ENCODE assay signal across 10 mouse cellular contexts in the genomic region with DNA sequence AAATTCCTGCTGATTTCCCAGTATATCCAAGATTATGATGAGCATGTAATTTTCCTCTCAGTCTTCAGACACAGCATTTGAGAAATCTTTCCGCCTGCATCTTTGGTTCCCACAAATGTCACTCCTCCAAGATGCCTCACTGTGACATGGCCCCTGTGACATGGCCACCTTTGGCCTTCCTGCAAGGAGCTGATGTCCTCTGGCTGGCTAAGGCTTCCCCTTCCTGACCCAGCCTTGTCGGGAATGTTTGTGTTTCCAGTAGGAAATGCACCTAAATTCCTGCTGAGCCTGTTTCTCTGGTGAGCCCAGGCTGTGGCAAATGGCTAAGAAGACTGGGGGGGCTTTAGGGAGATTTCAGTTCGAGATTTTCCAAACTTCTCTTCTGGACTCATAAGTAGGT.
DNase-seq lines count a peak whose midpoint lies in the region.
"Had no signal": no experiment of that assay in that cellular context is flagged by ENCODE, and none has a peak within 500 bp of the region (broad histone marks: within the 10 kb centered on the region; RNA-seq: fewer than 3 reads in every experiment).

No protein-coding gene starts in this region.

- peak; percentile 2 to 33 for DNase-seq in heart, adult 9 months (ENCODE audit: low spot score in 2 of 2)
- DNase-seq in heart, postnatal 14 days = no peak
- DNase-seq in adrenal gland, postnatal 14 days = peak; percentile 30
- DNase-seq in embryo, embryonic 9.5 days (ENCODE audit: extremely low spot score) = peak; percentile 26
- DNase-seq in kidney, postnatal 14 days = peak; percentile 75
- no peak for DNase-seq in frontal cortex, postnatal 36 days (ENCODE audit: low spot score in 2 of 2)
- DNase-seq in cerebellum, postnatal 14 days = no peak
- DNase-seq: cerebellum, adult 11 months; heart, postnatal 4 days; retina, postnatal 1 day had no signal

- intact Hi-C loops in heart, postnatal 14 days (cut with DNase I) = no loop called here

Comparison
In these comparisons a context has a peak if more than half of its experiments do, and no peak if none do; other contexts are left out.
1. DNase-seq: peak in heart, adult 9 months (2 of 2), adrenal gland, postnatal 14 days (single experiment), embryo, embryonic 9.5 days (single experiment) and kidney, postnatal 14 days (single experiment); none in heart, postnatal 14 days (0 of 2), frontal cortex, postnatal 36 days (0 of 2) and cerebellum, postnatal 14 days (0 of 2).